Mouse (Mus musculus) erythroblast, embryonic 14.5 days (primary cell): Measurements from ENCODE around the gene Smarcb1. TPM values are rescaled to one million over a fixed set of nuclear protein-coding genes. Genes with fewer than 3 reads are reported as not detected.
A peak's percentile ranks its signal among the peaks of the same experiment; 100 is the strongest.

Experiments
- H3K27me3 ChIP-seq: 2 replicates; pipeline ENCODE4 v1.6.1; 2012; ENCODE audit warnings: inconsistent platforms; ENCODE audit not compliant: control insufficient read depth
- H3K36me3 ChIP-seq: 2 replicates; pipeline ENCODE4 v1.6.1; 2012; ENCODE audit warnings: mild to moderate bottlenecking, inconsistent platforms; ENCODE audit not compliant: control insufficient read depth
- H3K4me1 ChIP-seq: 2 replicates; pipeline ENCODE4 v1.6.1; 2012; ENCODE audit warnings: inconsistent platforms; ENCODE audit not compliant: control insufficient read depth
- H3K4me3 ChIP-seq: replicated peaks from 2 replicates; pipeline ENCODE3; 2012; ENCODE audit warnings: moderate library complexity, mild to moderate bottlenecking, inconsistent platforms
- H3K9me3 ChIP-seq: 2 replicates; pipeline ENCODE4 v1.6.1; 2012; ENCODE audit warnings: low read length, inconsistent platforms, mixed read lengths; ENCODE audit not compliant: control insufficient read depth
- GATA1 ChIP-seq: IDR thresholded peaks from 2 replicates; pipeline ENCODE4 v1.6.1; 2012; ENCODE audit warnings: low read length, inconsistent platforms, mixed read lengths
- TAL1 ChIP-seq: IDR thresholded peaks from 3 replicates; pipeline ENCODE4 v1.6.1; 2012; ENCODE audit warnings: low read length, inconsistent platforms, mixed read lengths
- polyA plus RNA-seq: library from polyadenylated mRNA; stranded (reverse); fragments of >175 nt; gene quantifications from 2 replicates; pipeline ENCODE4 v1.2.3, GENCODE M21; 2012

The Smarcb1 gene
- polyA plus RNA-seq, 1 experiment, result 31.8 TPM

DNA sequence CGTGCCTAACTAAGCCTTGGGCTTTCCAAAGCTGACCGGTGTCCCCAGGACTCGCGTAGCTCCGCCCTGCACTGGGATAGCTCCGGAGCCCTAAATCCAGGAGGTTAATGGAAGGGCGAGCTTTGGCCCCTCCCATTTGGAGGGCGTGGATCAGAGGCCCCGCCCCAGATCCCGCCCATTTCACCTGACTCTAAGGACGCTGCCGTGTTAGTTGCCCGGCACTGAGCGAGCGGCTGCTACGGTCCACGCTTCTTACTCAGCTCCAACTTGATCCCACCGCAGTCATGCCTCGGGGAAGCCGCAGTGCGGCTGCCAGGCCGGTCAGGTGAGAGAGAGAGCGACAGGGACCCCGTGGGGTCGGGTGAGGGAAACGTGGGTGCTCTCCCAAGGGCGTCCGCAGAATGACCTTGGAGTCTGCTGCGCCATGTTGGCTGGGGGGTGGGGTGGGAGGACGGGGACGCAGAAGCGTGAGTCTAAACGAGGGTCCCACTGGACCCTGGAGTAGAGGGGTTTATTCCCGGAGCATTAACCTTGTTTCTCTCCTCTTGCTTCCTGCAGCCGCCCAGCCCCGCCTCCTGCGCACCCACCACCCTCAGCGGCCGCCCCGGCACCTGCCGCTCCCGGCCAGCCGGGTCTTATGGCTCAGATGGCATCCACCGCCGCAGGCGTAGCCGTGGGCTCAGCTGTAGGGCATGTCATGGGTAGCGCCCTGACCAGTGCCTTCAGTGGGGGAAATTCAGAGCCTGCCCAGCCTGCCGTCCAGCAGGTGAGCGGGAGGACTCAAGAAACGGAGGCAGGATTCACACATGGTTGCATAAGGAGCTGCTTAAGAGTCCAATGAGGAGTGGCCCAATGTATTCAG, 14.5 kb upstream of the Smarcb1 start, which contains the start of gene Mmp11:
Gene Mmp11, minus strand, starts transcription at position 817 of the 862 bp plus-strand sequence.
- no peak for TF ChIP-seq TAL1
- TF ChIP-seq GATA1, result no peak
- peaks cover 42% of the 10 kb centered on the region for H3K36me3 ChIP-seq
- H3K27me3 ChIP-seq, result peaks cover 31% of the 10 kb centered on the region
- peaks cover 72% of the 10 kb centered on the region for H3K4me1 ChIP-seq
- H3K4me3 ChIP-seq, result peak within 1 kb of the TSS; percentile 81
- peaks cover 6% of the 10 kb centered on the region; the same call in 1 of the 2 replicates for H3K9me3 ChIP-seq

DNA sequence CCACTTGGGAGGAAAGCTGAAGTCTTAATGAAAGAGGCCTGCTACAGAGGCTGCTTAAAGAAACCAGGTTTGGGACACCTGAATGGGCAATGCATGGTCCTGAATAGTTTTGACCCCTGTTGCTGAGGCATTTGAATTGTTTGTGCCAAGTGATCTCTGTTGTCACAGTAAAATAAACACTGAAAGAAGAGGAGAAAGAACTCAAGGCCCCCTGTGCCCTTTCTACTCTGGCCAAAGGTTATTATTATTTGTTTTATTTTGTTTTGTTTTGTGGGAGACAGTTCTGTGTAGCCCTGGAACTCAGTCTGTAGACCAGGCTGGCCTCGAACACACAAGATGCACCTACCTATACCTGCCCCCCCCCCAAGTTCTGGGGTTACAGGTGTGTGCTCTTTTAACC, 13.6 kb upstream of the Smarcb1 start:
- Histone ChIP-seq H3K4me3 (peak overlapping the region; percentile 81), H3K27me3 (peaks cover 40% of the 10 kb centered on the region), H3K4me1 (peaks cover 63% of the 10 kb centered on the region), H3K36me3 (peaks cover 33% of the 10 kb centered on the region), H3K9me3 (peaks cover 6% of the 10 kb centered on the region; the same call in 1 of the 2 replicates)
- no peak for TF ChIP-seq GATA1
- TF ChIP-seq TAL1, result no peak

DNA sequence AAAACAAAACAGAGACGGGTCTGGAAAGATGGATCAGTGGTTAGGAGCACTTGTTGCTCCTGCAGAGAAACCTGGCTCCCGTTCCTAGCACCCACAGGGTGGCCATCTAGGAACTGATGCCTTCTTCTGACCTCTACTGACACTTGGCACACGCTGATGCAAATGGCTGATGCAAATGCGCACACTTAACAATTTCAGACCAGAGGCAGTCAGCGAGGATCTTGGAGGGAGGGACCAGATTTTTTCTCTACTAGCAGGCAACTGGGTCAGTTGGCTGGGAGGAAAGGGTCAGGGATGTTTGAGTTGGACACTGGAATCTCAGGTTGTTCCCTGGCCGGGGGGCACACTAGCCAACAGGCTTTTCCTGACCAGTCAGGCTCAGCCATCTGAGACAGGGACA, 11.5 kb upstream of the Smarcb1 start, which contains the start of gene Chchd10:
Gene Chchd10, plus strand, starts transcription at position 240 of the 400 bp plus-strand sequence.
- TF ChIP-seq TAL1 (no peak), GATA1 (no peak)
- Histone ChIP-seq H3K4me3 (peak within 1 kb of the TSS; percentile 50), H3K4me1 (peaks cover 47% of the 10 kb centered on the region), H3K36me3 (peaks cover 18% of the 10 kb centered on the region), H3K9me3 (peaks cover 6% of the 10 kb centered on the region; the same call in 1 of the 2 replicates), H3K27me3 (peaks cover 61% of the 10 kb centered on the region)

DNA sequence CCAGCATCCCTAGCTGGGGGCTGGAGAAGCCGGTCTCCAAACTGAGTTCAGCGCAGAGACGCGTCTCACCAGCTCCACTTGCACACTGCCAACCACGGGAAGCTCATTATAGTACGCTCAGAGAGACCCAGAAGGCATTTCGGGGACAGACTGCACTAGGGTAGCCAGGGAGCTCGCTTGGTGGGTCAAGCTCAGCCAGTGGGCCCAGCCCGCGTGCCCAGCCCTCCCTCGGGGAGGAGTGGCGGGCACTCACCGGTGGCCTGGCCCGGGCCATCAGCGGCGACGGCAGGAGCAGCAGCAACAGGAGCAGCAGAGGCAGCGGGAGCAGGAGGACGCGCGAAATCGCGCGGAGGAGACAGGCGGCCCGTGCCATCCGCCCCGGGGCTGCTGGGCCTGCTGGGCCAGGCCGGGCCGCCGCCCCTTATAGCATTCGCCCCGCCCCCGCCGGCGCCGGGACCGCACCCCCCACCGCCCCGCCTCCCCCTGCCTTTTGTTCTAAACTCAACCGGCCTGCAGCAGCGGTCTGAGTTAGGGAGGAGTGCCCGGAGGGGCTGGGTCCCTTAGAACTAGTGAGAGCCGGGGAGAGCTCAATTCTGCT, 10.8 kb upstream of the Smarcb1 start:
- TF ChIP-seq GATA1, result no peak
- TF ChIP-seq TAL1, result no peak
- H3K27me3 ChIP-seq, result peaks cover 68% of the 10 kb centered on the region
- H3K4me3 ChIP-seq, result peak overlapping the region; percentile 50
- peaks cover 6% of the 10 kb centered on the region; the same call in 1 of the 2 replicates for H3K9me3 ChIP-seq
- H3K4me1 ChIP-seq, result peaks cover 40% of the 10 kb centered on the region
- peaks cover 11% of the 10 kb centered on the region for H3K36me3 ChIP-seq

DNA sequence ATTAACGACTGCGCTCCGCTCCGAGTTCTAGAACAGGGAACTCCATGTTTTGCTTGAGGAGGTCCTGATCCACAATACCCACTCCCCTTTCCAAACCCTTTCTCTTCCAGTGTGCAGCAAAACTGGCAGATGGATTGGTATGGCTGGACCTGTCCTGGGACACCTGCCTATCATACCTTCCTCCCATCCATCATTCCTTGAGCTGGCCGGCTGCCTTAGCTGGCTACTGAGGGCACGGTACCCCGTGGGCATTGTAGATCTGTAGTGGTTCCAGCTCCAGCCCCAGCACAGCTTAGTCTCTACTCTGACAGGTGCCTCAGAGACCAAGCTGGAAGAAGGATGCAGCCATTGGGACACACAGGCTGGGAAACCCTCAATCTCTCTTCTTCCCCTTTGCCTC, 9.9 kb upstream of the Smarcb1 start:
- Histone ChIP-seq H3K4me1 (peaks cover 31% of the 10 kb centered on the region), H3K36me3 (peaks cover 3% of the 10 kb centered on the region), H3K27me3 (peaks cover 77% of the 10 kb centered on the region), H3K9me3 (peaks cover 6% of the 10 kb centered on the region; the same call in 1 of the 2 replicates), H3K4me3 (no peak overlapping the region)
- no peak for TF ChIP-seq GATA1
- TF ChIP-seq TAL1, result no peak

DNA sequence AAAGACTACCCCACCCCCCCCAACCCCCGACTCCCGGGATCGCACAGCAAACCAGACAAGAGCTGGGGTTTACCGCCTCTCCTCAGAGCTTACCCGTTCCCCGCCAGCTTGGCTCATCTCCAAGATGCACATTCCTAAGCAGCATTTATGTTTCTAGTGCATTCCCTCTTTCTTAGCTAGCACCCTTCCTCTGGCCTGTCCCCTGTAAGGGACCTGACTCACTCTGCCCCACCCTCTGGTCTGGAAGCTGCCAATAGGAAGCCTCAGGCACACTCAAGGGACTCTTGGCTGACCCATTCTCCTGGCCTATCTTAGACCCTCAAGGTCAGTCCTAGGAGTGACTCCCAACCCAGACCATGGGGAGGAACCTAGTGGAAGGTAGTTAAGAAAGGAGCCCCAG, 8.9 kb upstream of the Smarcb1 start:
- Histone ChIP-seq H3K4me3 (no peak overlapping the region), H3K4me1 (peaks cover 21% of the 10 kb centered on the region), H3K9me3 (peaks cover 6% of the 10 kb centered on the region; the same call in 1 of the 2 replicates), H3K36me3 (no peaks in the 10 kb centered on the region), H3K27me3 (peaks cover 87% of the 10 kb centered on the region)
- TF ChIP-seq TAL1 (no peak), GATA1 (no peak)

DNA sequence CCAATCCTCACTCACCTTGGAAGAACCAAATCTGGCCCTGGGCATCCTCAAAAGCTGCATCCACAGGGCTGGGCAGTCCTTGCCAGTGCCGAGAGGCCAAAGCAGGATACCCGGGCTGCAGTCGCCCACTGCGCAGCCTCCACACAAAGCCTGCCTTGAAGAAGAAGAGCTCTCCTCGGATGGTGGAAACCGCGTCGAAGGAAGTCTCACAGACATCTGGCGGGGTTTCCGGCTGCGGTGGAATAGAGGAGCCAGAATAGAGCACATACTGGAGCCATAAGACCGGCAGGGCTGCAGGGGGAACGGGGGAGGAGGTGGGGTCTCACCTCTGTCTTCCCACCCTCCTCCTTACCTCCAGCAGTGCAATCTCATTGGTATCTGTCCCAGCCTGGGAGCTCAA, 5.0 kb upstream of the Smarcb1 start:
- peaks cover 25% of the 10 kb centered on the region for H3K4me1 ChIP-seq
- no peak for TF ChIP-seq TAL1
- TF ChIP-seq GATA1, result no peak
- no peaks in the 10 kb centered on the region for H3K36me3 ChIP-seq
- peaks cover 62% of the 10 kb centered on the region for H3K27me3 ChIP-seq
- H3K9me3 ChIP-seq, result peaks cover 2% of the 10 kb centered on the region; the same call in 1 of the 2 replicates
- H3K4me3 ChIP-seq, result no peak overlapping the region

DNA sequence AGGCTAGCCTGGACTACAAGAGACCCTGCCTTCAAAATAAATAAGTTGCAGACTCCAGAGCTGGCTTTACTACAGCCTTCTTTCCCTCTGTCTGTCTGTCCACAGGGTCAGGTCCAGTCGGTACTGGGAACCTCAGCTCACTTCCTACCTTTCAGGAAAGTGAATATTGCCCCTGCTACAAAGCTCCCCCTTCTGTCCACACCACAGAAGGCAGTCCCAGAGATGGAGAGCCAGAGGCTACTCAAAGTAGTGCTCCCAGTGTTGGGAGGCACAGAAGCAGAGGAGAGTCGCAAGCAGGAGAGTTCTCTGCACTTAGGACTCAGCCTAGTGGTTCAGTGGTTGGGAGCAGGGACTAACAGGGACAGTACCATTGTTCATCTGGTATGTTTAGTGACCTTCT, 2.9 kb upstream of the Smarcb1 start:
- H3K36me3 ChIP-seq, result peaks cover 4% of the 10 kb centered on the region
- TF ChIP-seq TAL1 (no peak), GATA1 (no peak)
- H3K4me3 ChIP-seq, result no peak overlapping the region
- peaks cover 41% of the 10 kb centered on the region for H3K27me3 ChIP-seq
- H3K9me3 ChIP-seq, result no peaks in the 10 kb centered on the region
- H3K4me1 ChIP-seq, result peaks cover 39% of the 10 kb centered on the region
